Mouse (Mus musculus) MEL-GATA-1-ER (cell line): ENCODE results near the gene Parn.

ENCODE experiments used
- DNase-seq: peaks from one replicate; pipeline ENCODE4 v3.0.0-alpha.2; 2012; ENCODE audit warnings: low read depth; ENCODE audit errors: extremely low read depth

Gene Parn

DNA sequence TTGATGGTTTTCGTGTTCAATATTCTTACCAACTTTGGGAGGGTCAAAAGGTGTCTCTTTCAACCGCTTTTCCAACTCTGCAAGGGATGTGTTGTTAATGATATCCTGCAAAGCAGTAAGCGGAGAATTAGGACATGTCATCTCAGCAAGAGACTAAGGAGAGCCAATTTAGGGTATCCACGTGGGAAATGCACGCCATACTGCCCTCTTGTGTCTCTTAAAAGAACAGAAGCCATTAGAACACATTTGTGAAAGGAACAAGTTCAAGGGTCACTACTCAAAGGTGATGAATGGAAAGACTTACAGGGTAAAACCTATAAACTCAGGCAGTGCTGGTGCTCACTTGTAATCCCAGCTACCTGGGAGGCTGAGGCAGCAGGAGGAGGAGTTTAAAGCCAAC lies 39.6 kb downstream of the Parn start:
- peak; percentile 9 for DNase-seq

DNA sequence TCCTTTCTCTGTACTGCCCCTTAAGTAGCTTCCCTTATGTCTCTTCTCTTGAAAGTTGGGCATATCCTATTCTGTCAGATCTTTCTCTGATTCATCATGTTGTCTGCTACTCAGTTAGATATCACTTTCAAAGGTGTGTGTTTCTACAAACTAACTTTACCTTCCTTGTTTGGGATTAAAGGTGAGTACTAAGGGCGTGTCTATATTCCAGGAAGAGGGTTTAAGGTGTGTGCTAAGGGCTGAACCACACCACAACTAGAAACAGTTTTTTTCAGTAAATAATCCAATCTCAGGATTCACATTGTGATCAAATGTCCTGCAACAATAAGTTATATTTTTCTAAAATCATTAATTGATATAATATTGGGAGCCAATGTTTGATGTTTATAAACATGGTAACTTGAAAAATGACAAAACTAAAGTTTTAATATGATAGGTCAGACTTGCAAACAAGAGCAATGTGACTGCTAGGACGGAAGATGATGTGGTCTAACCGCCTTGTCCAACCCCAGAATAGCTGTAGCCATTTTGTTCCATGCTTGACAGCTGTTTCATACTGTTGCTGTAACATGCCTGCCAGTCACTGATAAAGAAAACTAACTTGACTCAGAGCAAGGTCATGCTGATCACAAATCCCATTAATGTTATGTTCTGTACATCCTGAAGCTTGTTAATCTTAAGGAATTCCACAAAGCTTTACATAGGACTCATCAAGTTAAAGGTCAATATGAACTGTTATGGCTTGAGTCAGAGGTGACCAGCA lies 46.0 kb downstream of the Parn start:
- DNase-seq, result peak; percentile 3

DNA sequence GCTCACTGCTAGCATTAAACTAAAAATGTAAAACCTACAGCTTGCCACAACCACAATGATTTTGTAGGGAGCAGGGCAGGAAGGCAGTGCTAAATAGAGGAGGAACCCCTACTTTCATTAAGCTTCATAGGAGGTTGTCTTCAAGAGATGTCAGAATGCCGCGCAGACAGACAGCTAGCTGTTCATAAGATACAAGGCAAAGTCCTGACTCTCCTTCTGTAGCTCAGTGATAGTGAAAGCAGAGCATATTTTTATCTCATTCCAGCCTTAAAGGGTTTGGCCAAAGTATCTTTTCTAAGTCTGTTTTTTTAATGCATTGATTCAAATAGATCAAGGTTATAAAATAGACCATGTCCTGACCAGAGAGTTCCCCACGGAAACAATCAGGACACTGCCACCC lies 47.8 kb downstream of the Parn start:
- DNase-seq, result no peak

DNA sequence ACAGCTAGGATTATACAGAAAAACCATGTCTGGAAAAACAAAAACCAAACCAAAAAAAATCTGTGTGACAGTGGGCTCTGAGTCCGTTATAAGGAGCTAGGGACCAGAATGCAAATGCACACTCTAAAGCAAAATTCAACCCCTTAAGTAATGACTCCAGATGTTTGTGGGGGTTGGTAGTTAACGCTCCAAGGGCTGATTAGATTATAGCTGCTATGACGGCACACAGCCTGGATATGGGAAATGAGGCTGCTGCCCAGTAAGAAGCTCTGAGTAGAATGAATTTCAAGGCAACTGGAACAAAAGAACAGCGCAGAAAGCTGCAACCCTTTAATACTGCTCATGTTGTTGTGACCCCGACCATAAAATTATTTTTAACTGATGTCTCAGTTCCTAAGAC lies 52.7 kb downstream of the Parn start:
- no peak for DNase-seq

DNA sequence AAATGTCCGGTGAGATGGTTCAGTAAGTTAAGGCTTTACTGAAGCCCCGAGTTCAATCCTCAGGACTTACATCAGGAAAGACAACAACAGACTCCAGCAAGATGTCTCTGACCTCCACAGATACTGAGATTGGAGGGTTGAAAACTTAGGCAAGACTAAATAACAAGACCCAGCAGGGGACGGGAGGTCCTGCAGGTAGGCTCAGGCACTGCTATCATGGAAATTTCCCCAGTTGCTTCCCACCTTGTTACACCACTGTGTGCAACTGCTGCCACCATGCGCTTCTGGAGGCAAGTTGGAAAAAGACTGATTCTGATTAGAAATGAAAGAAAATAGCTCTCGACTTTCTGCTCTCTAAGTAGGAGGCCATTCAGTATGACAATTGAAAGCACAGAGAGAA lies 55.4 kb downstream of the Parn start:
- no peak for DNase-seq

DNA sequence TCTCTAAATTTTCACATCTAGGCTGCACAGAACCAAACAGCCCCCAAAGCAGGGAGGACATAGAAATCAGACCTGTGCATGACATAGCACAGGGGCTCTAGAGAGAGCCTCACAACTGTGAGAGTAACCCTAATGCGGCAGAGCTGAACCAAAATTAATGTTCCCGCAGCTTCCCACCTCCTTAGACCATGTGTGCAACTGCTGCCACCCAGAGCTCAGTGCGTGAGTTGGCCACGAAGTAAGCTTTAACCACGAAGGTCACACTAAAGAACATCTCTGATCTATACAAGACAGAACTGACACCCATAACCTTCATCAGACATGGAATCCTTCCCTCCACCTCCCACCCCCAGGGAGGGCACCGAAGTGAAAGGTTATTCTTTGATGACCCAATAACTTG lies 55.9 kb downstream of the Parn start:
- DNase-seq, result no peak

DNA sequence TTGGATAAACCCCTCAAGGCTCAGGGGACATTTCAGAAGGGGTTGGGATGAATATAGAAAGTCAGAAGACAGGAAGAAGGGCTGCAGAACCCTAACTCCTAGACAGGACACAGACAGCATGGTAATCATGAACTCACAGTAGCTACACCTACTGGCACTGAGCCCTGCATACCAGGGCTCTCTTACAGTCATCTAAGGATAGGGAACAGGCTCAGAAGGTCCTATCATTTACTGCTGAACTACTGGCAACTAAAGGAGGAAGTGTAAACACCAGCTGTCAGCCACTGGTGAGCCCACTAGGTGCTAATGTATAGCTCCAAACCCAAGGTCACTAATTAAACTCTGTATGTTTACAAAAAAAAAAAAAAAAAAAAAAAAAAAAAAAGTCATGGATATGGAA lies 56.6 kb downstream of the Parn start:
- DNase-seq, result peak; percentile 62

DNA sequence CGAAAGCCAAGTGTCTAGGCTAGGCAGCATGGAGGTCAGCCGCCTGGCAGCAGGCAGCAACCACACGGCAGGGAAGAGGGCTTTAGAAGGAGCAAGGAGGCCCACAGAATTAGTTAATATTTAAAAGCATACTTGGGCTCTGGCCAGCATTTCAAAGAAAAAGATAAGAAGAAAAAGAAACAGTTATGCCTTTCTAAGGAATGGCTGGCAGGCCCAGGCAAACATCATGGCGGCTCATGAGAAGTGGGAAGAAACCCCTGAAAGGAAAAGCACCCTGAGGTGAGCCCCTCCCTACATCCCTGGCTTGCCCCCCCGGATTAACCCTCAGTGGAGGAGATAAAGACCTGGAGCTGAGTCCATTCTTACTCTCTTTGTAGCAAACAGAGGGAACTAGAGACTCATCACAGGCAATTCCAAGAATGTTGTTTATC lies 57.0 kb downstream of the Parn start:
- no peak for DNase-seq

DNA sequence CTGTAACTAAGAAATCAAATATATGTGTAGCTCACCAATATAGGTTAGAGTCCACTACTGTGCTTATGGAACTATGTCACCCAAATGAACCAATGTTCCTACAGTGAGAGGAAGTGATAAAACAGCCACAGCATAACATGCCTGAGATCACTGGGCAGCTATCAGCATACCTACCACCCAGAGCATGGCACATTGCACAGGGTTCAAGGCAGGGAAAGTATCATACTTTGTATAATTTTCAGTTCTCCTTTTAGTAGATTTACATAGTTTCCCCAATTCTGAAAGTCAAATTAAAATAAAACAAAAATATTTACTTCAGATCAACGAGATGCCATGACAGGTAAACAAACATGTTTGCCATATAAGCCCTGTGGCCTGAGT lies 59.3 kb downstream of the Parn start:
- DNase-seq, result no peak

DNA sequence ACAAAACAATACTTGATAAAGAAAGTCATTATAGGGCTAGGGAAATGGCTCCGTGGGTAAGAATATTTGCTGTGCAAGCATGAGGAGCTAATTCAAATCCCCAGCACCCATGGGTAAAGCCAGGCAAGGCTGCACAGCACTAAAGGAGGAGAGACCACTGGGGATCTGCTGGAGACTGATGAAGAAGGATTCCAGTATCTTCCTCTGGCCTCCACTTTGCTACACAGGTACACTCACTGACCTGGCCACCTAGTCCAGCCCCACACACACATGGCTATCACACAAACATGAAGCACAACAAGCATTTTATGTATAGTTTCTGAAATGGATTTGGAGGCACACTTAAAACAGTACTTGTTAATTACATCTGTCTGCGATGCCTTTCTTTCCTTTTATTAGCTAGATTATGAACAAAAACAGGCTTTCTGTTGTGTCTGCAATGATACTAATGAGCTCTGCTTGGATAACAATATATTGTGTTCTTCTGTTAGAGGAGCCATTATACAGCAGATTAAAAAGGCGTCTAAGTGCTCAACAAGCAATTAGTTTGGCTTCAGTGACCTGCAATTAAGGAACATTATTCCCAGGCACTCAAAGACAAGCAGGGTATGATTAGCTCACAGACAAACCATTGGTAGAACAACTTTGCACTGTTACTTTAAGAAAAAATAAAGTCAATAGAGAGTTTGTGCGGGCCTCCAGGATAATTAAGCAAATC lies 59.8 kb downstream of the Parn start:
- DNase-seq, result no peak

DNA sequence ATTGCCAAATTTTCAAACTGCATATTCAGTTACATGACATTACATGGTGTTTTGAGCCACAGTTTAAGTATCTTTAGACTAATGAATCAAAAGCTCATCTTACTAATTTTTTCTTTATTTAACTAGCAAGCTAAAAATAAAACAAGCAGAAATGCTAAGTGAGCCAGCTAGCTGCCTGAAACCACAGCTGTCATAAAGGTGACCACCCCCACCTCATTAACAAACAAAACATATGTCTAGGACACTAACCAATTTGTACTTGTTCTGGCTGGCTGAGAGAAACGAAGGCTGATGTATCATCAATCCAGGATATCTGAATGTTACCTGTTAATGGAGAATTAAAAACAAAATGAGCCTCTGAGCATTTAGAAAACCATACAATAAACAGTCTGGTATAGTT lies 65.2 kb downstream of the Parn start:
- no peak for DNase-seq

DNA sequence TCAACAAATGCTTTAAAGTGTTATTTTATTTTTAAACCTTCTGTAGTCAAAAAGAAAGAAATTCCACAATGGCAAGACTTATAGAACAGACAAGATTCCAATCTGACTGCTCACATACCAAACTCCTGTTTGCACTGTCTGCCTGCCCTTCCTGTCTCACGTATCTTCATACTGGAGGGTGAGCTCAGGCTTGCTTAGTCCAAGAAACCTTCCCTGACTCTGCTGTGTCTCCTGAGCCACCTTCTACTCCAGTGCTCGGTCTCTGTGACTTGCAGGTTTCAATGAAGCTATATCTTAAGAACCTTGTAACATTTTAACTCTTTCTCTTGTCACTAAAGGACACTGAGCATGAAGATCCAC lies 78.9 kb downstream of the Parn start:
- DNase-seq, result no peak

DNA sequence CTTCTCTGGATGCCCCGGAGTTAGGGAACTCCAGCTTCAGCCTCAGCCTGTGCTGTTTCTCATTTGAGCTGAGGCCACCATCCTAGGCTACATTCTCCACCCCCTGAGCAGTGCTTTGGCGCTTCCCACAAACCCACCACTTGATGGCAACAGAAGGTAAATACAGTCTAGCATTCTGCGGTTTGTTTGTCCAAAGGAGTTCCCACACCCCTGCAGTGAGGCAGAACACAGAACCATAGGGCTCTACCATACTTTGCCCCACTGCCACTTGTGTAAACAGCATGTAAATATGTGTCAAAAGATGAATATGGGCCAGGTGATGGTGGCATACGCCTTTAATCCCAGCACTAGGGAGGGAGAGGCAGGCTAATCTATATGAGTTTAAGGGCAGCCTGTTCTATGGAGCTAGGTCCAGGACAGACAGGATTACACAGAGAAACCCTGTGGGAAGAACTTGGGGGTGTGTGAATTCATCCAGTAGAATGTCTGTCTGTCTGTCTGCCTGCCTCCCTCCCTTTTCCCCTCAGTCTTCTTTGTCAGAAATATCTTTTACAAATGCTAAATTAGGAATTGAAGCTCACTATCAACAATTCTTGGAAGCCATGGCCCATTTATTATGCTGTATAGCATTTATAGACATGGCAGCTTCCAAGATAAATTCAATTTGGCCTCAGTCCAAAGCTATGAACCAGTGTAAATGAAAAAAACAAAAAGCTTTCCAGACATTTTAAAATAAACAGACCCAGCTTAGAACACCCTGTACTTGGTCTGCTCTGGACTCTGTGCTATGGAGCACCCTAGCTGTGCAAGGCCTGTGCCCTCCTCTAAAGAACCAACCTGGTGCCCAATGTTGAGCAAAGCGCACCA lies 79.6 kb downstream of the Parn start:
- no peak for DNase-seq

DNA sequence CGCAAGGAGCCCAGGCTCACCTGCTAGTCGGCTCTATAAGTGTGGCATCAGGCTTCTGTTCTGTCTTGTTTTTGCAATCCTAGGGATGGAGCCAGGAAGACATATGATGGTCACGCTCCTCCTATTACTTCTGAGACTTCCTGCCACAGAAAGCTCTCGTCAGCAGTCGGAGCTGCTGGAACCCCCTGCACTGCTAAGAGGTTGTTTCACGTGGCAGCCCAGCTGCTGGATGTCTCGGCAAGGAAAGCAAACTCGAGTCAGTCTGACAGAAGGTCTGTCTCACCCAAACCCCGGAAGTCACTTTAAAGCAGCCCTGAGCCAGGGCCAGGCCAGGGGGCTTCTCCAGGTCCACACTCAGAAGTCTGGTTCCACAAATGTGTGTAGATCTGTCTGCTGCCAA lies 82.7 kb downstream of the Parn start:
- no peak for DNase-seq

DNA sequence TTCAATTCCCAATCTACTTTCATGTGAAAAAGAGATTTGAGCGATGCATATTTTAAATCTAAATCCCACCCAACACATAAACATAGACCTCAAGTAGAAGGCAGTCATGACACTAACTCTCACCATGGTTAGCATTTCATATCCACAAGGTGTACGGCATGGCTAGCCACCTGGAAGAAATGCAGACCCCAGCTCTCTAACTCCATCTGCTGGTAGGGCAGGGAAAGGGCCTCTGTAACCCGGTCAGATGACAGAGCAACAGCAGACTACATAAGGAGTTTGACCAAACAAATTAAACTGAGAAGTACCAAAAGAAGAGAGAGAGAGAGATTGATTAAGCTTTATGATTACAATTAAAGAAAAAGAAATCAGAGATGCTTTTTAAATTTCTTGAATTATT lies 87.2 kb downstream of the Parn start:
- DNase-seq, result no peak

DNA sequence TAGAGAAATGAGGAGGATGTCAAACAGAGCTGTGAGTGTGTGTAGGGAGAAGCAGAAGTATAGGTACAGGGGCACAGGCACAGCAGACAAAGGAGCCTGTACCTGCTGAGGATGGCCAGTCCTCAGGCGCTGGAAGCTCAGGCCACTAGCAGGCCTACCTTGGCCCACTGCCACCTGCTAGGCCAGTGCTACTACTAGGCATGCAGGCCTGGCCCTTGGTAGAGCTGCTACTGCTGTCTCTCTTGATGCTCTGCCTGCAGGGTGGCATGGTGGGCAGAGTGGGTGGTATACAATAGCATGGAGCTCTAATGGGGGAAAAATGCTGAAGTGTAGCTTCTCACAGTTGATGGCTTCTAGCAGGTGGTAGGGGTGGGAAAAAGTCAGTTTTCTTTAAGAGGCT lies 88.0 kb downstream of the Parn start:
- DNase-seq, result no peak

DNA sequence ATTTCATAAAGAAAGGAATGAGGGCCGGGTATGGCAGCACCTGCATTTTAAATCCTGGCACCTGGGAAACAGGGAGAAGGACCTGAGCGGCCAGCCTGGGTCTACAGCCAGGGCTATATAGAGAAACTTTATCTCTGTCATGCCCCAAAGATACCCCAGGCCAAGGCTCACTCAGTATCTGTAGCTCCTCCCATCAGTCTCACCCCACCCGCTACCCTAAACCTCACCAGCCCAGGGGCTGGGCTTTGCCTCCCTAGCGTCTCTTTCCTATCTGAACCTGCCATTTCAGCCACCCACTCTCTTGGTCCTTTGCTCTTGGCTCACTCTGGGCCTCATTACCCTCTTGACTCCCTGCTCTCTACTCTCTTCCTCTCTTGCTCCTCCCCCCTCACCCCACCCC lies 92.7 kb downstream of the Parn start:
- no peak for DNase-seq

DNA sequence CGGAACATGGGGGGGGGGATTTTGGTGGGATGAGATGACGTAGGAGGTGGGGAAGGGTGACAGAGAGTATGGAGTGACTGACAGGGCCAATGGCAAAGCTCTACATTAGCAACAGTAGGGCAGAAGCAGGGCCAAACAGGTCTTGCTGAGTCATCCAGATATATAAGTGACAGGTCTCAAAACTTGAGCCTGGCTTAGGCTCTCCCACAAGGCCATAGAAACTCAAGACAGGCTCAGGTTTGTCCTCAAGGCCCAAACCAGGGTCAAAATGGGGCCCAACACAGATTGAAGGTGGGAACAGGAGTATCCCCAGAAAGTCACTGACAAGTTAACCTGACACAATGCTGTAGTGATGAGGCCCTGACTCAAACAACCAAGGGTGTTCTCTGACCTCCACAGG lies 99.7 kb downstream of the Parn start:
- no peak for DNase-seq

DNA sequence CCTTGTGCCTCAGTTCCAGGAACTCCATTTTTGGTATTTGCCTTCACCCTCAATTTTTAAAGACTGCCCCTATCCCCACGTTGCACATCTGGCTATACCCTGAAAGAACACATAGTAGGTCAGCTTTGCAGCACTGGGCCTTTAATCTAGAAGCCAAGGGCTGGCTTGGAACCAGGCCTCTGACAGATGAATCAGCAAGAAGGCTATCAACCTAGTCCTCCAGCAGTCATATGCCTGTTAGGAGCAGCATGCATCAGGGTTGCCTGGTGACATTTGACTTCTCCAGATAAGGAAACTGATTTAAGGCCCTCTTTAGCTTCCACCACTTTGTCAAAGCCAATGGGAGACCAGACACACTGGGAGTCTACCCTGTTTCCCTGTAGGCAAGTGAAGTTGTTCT lies 100.4 kb downstream of the Parn start:
- DNase-seq, result no peak

DNA sequence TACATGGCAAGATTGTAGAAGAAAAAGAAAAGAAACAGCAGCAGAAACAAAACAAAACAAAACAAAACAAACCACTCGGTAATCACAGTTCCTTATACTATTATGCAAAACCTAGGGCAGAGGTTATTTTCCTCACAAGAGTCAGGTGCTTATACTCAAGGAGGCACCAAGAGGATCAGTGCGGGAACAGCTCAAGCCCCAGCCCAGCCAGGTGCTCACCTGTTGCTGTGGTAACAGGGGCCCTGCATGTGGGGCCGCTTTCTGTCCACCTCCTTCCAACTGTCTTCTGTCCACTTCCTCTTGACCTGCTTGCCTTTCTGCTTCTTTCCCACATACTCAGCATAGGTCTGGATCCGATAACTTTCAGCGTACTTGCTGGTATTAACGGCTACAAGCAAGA lies 101.6 kb downstream of the Parn start:
- DNase-seq, result no peak

DNA sequence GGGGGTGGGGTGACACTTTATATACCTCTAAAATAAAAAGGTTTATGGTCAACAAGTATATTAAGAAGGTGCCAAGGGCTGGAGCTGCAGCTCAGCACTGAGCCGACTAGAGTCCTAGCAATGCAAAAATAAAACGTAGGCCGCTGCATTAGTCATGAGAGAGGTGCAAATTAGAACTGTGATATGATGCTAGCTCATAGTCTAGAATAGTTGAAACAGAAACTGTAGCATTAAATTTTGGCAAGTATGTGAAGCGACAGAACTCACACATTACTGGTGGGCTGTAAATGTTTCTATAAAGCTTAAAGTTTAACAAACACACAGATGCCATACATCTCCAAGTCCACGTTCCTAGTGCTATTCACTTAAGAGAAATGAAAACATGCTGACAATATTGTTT lies 102.7 kb downstream of the Parn start:
- DNase-seq, result no peak

DNA sequence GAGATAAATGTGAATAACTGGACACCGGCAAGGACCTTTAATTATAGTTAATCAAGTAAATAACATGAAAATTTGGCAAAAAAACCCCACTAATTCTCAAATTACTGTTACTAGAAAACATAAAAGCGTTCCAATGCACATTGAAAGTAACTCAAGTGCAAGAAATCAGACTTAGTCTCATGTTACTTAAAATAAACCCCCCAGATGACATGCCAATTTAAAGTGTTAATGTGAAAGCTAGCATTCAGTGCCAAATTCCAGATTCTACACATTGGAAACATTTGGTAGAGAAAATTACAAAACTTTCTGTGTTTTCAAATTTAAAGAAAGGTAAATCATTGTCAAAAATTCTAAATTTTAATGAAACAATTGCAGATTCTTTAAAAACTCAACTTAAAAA lies 110.2 kb downstream of the Parn start:
- DNase-seq, result no peak
